Mouse (Mus musculus) testis, adult 10 weeks (tissue): ENCODE results near the gene Mau2. TPM values are rescaled to one million over a fixed set of nuclear protein-coding genes. Genes with fewer than 3 reads are reported as not detected.

Experiments
- polyA plus RNA-seq: library from polyadenylated mRNA; stranded (reverse); fragments of 350-450 nt; fragmentation: Illumina TruSeq; extraction: RNeasy Lipid Tissue Mini Kit (QIAGEN cat#74804); gene quantifications from one replicate; pipeline ENCODE4 v1.2.3, GENCODE M21; 2014; ENCODE audit warnings: low read depth, low replicate concordance

The Mau2 gene
- 7.5 TPM for polyA plus RNA-seq

DNA sequence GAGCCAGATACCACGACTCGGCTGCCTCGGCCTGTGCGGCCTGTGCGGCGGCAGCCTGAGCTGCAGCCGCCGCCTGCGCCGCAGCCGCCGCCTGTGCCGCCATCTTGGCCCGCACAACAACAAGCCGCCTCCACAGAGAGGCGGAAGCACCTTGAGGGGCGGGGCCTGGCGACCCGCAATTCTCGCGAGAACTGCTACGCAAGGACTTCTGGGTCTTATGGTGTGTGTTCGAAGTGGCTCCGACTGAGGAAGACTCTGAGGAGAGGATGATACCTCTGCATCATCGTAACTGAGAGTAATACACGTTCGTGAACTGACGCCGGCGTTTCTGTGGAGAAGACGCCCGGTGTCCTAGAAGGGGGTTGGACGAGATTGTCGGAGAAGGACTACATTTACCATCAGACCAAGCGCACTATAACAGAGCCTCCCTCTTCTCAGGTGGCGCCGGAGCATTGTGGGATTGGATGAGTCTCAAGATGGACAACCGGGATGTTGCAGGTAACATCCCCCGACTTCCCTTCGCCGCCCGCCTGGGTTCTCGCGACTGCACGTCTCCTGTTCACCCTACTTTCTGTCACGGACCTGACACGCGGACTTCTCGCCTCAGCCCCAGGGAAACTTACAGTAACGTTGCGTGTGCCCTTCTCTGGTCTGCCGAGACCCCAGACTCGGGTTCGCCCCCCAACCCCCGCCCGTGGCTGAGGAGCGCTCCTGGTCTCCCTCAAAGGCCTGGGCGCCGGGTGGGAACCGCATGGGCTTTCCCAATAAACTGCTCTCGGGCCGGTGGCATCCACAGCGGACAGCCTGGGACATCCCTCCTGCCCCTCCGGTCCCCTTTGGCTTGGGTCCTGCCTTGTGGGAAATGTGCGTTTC lies at the start of gene Mau2, which contains the start of gene Sugp1:
Gene Mau2, minus strand, starts transcription at position 152 of the 873 bp plus-strand sequence.
Gene Sugp1, plus strand, starts transcription at position 231 of the 873 bp plus-strand sequence.

DNA sequence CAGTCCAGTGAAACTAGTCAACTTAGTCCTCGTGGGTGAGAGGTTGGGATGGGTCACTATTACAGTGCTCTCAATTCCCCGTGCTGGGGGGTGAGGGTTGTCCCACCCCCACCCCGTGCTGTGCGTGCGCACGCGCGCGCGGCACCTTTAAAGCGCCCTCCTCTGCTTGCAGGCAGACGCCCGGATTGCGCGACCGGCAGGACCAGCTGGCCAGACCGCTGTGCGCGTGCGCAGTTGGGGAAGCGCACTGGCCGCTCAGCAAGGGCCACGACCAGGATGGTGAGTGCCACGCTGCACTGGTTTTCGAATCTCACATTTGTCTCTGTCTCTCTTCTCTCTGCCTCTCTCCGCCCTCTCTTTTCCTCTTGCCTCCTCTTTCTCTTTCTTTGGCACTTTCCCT lies 40.8 kb upstream of the Mau2 start, which contains the start of gene Hapln4:
Gene Hapln4, plus strand, starts transcription at position 173 of the 400 bp plus-strand sequence.

DNA sequence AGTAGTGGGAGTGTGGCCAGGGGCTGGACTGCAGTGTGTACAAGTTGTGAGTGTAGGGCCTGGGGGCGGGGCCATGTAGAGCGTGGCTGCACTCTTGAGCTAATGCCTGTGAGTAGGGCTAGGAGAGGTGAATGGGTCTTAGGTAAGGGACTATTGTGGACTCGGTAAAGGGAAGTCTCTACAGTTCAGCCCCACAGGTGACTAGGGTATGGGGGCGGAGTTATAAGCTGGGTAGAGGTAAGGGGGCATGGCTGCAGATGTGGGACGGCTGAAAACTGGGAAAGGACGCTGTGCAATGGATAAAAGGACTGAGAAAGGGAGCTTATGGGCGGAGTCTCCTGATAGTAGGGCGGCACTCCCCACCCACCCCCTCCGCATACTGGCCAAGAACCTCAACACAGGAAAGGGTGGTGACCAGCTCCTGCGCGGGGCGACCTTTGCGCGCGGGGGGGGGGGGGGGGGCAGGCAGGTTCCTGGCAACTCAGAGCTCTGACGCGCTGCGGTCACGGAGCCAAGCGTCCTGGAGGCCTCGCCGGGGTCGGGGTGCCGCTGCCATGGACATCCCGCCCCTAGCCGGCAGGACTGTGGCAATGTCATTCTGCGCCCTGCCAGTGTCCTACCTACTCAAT lies 30.0 kb upstream of the Mau2 start, which contains the start of gene Tm6sf2:
Gene Tm6sf2, plus strand, starts transcription at position 484 of the 629 bp plus-strand sequence.

DNA sequence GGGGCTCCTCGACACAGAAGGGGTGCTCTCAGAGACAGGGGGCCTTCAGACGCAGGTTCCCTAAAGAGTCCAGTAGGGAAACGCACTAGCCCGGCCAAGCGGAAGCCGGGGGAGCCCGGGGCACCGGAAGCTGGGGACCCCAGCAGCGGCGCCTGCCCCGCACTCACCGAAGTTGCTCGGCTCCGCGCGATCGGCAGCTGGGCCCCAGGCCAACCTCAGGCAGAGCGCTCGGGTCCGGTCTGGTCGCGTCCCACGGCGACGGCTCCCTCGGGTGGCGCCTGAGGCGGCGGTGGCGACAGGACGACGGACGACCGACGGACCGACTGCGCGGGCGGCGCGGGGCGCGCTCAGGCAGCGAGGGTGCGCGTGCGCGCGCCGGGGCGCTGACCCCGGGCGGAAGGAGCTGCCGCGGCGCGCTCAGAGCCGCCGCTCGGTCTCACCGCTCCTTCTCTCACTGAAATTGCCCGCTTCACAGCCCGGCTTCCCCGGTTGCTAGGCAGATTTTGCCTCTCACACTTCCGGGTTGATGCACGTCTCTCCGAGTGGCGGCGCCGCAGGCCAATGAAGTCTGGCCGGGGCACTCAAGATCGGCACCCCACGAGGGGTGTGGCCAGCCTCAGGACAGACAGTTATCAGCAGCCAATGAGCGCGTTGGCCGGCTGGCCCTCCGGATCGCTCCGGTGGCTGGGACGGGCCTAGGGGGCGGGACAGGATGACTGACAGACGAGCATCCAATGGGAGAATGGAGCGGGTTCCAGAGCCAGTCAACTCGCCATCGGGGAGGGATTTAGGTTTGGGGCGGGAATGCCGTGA lies 46.6 kb downstream of the Mau2 start, which contains the start of gene Gatad2a:
Gene Gatad2a, minus strand, starts transcription at position 609 of the 813 bp plus-strand sequence.

Other genes starting within 250 kb of the Mau2 start
- 0.97 TPM for gene Gmip, start 234.1 kb downstream of the Mau2 start, polyA plus RNA-seq
- gene Lpar2, start 220.3 kb downstream of the Mau2 start, polyA plus RNA-seq, result 3.4 TPM
- 64.0 TPM for gene Pbx4, start 210.2 kb downstream of the Mau2 start, polyA plus RNA-seq
- gene Cilp2, start 155.0 kb downstream of the Mau2 start, polyA plus RNA-seq, result not detected
- 0.21 TPM for gene Tssk6, start 140.6 kb downstream of the Mau2 start, polyA plus RNA-seq
- gene Ndufa13, start 140.2 kb downstream of the Mau2 start, polyA plus RNA-seq, result 0.39 TPM
- gene Yjefn3, start 140.0 kb downstream of the Mau2 start, polyA plus RNA-seq, result not detected
- 7.2 TPM for gene Gatad2a, start 46.4 kb downstream of the Mau2 start, polyA plus RNA-seq
- 18.5 TPM for gene Sugp1, start 79 bp upstream of the Mau2 start, polyA plus RNA-seq
- 0.66 TPM for gene Tm6sf2, start 30.2 kb upstream of the Mau2 start, polyA plus RNA-seq
- 0.06 TPM for gene Hapln4, start 40.7 kb upstream of the Mau2 start, polyA plus RNA-seq
- gene Ncan, start 78.1 kb upstream of the Mau2 start, polyA plus RNA-seq, result 0.62 TPM
- gene Nr2c2ap, start 88.6 kb upstream of the Mau2 start, polyA plus RNA-seq, result 0.80 TPM
- gene Rfxank, start 96.4 kb upstream of the Mau2 start, polyA plus RNA-seq, result 0.57 TPM
- gene Borcs8, start 96.8 kb upstream of the Mau2 start, polyA plus RNA-seq, result 10.0 TPM
- gene Mef2b, start 97.0 kb upstream of the Mau2 start, polyA plus RNA-seq, result not detected
- 1.4 TPM for gene Tmem161a, start 129.6 kb upstream of the Mau2 start, polyA plus RNA-seq
- 0.84 TPM for gene Slc25a42, start 169.6 kb upstream of the Mau2 start, polyA plus RNA-seq
- 123 TPM for gene Sugp2, start 191.5 kb upstream of the Mau2 start, polyA plus RNA-seq
- gene Armc6, start 191.7 kb upstream of the Mau2 start, polyA plus RNA-seq, result 0.36 TPM
- 0.17 TPM for gene Homer3, start 240.1 kb upstream of the Mau2 start, polyA plus RNA-seq